Mouse (Mus musculus) E14TG2a.4 (cell line): ENCODE measurements at regions not wholly inside any gene's neighbourhood (a gene's known extent, or its start where the extent isn't known, plus 50 kb on each side); places are given as distances from the start of the nearest gene placed in this dataset.

Experiments
- CTCF ChIP-seq: conservative IDR thresholded peaks from 2 replicates; pipeline ENCODE4 v1.5.1; 2014; ENCODE audit warnings: low read length
- NANOG ChIP-seq: IDR thresholded peaks from 2 replicates; pipeline ENCODE4 v1.6.1; 2014; ENCODE audit warnings: borderline replicate concordance, low read length, mixed read lengths

GRCm38 (mm10) chr5:112179213-112180057 lies 72.9 kb downstream of the Cryba4 start:
- peak; percentile 92 for TF ChIP-seq CTCF
- TF ChIP-seq NANOG, result no peak
